Mouse (Mus musculus) frontal cortex, adult 2 months (tissue): Measurements from ENCODE around the gene Ccr1l1. TPM values are rescaled to one million over a fixed set of nuclear protein-coding genes. Genes with fewer than 3 reads are reported as not detected.

Experiments
- DNase-seq, 2 experiments: peaks; one replicate each; pipeline ENCODE4 v3.0.0; 2022; ENCODE audit warnings: low spot score in 1 of 2; ENCODE audit errors: extremely low spot score in 1 of 2
- polyA plus RNA-seq: library from polyadenylated mRNA; depleted of rRNA; stranded (reverse); fragments of >200 nt; gene quantifications from 2 replicates; pipeline ENCODE4 v1.2.3, GENCODE M21; 2012; rRNA removed

The Ccr1l1 gene
- polyA plus RNA-seq, 1 experiment, result not detected

DNA sequence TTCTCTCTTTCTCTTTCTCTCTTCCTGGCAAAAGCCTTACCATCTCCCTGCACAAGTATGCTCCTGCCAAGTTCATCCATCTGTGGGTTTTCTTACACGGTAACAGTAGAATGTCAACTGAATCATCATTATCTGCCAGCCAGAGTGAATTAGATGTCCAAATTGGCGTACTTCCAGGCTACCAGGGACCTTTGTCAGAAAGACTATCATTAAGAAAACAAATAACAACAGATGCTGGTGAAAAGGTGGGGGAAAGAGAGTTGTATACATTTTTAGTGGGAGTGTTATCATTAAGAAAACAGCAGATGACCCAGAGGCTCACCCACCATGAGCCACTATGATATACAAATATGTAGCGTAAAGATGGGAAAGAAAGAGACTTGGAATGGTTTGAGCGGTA lies 48.3 kb downstream of the Ccr1l1 start:
- DNase-seq, result no peak

DNA sequence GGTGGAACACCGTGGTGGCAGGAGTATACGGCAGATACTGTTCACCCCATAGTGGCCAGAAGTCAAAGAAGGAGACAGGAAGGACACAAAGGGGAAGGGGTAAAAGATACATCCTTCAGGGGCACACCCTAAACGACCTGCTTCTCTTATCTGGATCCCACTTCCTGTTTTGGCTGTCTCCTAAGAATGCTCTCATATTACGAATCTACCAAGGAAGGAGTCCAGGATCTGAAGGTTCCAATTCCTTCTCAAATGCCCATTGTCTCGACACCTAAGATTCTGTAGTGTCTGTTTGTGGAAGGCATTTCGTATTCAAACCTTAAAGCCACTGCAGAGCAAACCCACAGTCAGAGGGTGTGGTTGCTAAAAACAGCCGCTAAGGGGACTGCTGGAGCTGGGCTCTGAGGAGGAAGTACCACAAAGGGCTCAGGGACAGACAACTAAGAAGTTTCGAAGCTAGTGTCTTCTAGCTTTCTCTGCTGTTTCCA lies 49.4 kb downstream of the Ccr1l1 start:
- no peak for DNase-seq

DNA sequence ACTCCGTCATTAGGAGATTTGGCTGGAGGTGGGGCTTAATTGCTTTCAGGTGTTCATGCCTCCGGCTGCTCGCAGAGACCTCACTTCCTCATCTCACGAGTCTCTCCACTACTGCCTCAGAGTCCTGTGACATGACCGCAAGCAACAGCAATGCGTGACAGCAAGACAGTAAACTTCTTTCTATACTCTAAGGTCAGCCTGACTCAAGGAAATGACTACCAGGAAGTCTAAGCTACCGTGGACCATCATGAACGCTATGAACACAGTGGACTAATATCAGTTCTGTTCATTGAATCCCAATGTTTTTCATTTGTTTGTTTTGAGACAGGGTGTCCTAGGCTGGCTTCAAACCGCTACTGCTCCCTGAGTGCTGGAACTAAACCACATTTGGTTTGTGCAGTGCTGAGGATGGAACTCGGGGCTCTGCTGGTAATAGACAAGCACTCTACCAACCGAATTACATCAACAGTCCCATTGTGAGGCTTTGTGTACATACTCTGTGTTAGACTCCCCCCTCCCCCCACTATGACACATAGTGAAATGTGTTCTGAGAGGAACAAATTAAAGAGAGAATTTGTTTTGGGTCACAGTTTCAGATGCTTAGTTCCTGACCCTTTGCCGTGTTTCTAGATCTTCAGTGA lies 50.0 kb downstream of the Ccr1l1 start:
- DNase-seq, result no peak

DNA sequence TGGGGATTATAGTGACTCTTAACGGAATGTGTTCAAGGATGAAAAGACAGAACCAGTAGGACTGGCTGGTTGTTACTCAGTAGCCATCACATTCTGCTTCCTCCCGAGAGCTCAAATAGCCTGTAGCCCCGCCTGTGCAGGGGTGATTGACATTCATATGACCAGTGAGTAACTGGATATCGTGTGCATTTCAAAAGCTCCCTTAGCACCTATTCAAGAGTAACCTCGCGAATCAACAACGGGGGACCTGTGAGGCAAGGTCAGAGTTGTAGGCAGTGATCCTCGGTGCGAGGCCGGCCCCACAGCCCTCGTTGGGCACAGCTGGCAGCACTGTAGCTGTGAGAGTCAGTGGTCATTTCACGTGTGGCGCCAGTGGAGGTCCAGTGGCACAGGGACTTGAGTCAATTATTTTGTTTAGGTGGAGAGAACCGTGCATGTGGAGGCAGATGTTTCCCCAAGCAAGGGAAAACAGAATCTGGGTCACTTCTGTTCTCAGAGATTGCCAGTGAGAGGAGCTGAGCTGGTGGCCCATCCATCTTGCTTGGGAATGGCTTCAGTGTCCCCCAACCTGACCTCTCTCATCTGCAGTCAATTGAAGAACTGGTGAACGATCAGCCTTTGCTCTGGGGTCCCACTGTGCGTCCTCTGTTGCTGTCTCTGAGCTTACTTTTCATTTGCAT lies 50.8 kb downstream of the Ccr1l1 start:
- no peak for DNase-seq

Other genes with a start within 250 kb of the Ccr1l1 start
- gene Cxcr6, start 171.9 kb downstream of the Ccr1l1 start, polyA plus RNA-seq, result 0.12 and 0.13 TPM in 2 replicates
- gene Fyco1, start 126.5 kb downstream of the Ccr1l1 start, polyA plus RNA-seq, result 23.1 and 23.7 TPM in 2 replicates
- not detected in 2 replicates for gene Xcr1, start 116.4 kb downstream of the Ccr1l1 start, polyA plus RNA-seq
- 0.13 and 0.30 TPM in 2 replicates for gene Ccr1, start 9.7 kb downstream of the Ccr1l1 start, polyA plus RNA-seq
- gene Ccr3, start 43.6 kb upstream of the Ccr1l1 start, polyA plus RNA-seq, result 0.04 TPM in 2 replicates
- gene Ccr2, start 123.5 kb upstream of the Ccr1l1 start, polyA plus RNA-seq, result 0.30 and 0.32 TPM in 2 replicates
- gene Ccr5, start 143.1 kb upstream of the Ccr1l1 start, polyA plus RNA-seq, result 3.4 and 6.0 TPM in 2 replicates